Mouse (Mus musculus): Measurements from ENCODE around the gene Milr1.

Gene Milr1

DNA sequence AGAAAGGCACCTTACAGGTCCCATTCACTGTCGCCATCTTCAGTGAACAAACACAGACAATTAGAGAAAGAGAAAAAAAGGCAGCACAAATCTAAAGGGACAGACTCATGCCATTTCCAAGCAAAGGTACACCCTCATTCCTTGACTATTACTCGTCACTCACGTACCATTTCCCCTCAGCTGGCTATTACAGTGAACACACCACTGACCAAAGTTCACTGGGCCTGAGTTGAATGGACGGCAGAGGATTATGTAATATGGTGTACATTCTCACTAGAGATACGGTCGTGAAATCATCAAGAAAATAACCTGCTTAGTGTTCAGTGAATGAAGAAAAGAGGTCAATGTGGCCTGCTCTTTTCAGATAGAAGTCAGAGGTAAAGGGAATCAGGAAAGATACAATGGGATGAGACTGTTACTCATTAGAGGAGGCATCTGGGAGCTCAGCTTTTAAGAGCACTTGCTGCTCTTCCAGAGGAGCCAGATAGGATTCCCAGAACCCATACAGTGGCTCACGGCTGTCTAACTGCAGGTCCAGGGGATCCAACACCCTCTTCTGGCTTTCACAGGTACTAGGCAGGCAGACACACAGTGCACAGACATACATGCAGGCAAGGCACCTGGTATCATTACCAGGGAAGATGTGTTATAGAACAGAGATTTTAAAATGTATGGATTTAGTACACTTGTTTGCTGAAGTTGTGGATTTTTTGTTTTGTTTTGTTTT is 61.5 kb downstream of the Milr1 start:
- no peak for DNase-seq (ENCODE audit: low read depth)

DNA sequence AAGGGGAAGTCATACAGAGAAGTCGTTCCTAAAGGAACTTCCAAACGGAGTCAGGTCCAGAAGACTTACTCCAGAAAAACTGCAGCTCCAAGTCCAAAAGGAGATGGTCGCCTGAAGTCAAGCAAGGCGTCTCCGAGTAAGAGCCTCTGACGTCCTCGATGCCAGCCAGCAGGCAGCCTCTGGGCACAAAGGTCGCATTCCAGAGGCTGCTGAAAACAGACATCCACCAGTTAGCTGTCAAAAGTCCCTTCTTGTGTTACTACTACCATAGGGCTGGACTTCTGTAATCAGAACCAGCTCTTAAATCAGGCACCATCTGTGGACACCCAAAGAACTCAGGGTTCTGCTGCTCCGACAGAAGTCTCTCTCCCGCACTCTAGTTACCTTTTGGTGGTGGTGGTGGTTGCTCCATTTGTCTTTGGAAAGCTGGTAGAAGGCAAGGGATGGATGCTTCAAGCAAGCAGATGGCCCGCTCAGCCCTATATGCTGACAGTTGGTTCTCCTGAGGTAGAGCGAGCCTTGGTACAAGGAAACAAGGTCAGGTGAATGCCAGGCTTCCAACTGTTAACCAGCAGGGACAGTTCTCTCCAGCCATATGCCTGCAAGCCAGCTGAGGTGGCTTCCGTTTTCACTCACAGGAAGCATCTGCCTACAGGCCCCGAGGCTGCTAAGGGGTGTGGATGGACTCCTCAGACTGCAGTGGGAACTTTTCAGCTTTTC is 63.7 kb downstream of the Milr1 start:
- no peak for DNase-seq (ENCODE audit: low read depth)

DNA sequence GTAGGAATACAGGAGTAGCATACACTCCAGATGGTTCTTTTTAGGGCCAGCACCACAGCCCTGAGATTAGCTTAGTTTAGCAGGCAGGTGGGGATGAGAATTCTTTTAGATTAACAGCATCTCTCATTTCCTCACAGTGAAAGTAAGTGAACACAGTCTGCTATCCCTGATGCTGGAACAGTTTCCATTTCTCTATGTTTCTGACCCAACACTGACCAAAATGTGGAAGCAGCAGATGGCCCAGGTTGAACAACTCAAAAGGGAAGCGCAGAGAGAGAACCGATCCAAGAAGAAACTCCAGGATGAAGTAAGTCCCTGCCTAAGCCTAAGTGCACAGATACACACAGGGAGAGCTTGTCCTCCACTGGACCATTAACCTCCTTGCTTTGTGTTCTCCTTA is 64.3 kb downstream of the Milr1 start:
- DNase-seq (ENCODE audit: low read depth), result no peak

DNA sequence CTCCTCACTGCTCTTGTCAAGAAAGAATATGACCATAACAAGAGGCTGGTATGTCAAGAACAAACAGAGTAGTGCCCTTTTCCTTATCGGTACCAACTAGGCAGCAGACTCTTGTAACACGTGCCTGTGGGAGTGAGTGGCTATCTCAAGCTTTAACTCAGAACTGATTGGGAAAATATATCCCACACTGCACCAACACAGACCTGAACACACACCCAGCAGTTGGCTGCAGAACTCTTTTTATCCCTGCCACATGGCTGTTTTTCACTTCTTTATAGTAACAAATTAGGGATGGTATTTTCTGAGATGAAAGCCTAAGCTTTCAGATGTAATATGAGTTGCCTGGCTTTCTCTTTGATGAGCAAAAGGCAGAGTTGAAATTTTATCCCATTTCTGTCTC is 64.7 kb downstream of the Milr1 start:
- DNase-seq (ENCODE audit: low read depth), result no peak

DNA sequence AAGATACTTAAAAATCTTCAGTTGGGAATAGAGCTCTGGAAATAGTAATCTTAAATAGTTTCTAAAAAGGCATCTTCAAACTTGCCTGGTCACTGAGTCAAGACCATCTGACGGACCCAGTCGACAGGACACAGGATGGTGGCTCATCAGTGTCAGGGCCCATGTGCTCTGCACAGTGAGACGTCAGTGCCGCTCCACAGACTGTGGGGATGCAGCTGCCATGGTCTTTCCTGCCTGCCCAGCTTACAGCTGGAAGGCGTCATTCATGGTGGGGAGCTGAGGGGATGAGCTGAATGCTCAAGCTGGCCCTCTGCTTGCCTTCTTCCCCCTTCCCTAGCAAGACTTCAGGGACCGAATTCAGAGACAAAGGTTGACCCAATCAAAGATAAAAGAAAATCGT is 65.3 kb downstream of the Milr1 start:
- no peak for DNase-seq (ENCODE audit: low read depth)

DNA sequence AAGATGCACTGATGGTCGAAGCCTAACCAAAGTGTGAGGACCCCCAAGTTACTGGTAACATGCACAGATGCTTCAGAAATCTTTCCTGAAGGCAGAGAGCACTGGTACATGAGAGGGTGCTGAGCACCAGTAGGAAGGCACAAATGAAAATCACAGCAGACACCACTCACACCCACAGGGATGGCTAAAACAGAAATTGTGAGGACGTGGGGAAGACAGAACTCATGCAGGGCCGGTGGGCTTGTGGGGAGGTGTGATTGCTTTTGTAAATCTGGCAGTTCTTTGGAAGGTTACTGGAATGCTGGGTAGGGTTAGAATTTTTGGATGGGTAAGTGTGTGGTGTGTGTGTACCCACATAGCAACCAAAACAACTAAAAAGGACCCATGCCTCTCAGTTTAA is 66.1 kb downstream of the Milr1 start:
- no peak for DNase-seq (ENCODE audit: low read depth)

DNA sequence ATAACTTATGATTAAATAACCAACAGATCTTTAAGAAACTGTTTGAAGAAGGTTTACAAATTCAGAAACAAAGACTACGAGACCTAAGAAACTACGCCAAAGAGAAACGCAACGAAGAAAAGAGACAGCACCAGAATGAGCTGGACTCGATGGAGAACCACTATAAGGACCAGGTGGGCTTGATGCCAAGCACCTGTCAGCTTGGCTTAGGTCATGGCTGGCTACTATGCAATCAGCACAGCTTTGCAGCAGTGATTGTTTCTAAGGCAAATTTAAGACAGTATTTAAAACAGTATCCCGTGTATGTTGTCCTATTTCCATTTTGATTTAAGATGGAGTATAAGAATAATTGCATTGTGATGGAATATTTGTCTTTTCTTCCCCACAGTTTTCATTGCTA is 66.8 kb downstream of the Milr1 start:
- no peak for DNase-seq (ENCODE audit: low read depth)

DNA sequence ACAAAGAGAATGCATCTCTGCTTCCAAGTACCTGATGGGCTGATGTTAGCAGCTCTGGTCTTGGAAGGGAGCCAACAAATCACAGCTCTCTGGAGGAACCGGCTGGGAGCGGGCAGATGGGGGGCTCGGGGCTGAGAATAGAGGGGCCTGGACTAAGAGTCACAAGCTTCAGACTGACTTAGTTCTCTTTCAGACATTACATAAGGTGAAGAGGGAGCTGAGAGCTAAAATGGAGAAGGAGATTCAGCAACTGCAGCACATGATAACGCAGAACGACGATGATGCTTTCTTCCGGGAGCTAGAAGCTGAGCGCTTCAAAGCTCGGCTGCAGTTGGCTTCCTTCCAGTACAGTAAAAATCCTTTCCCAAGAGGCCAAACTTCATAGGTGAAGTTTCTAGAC is 67.3 kb downstream of the Milr1 start:
- DNase-seq (ENCODE audit: low read depth), result no peak
